Mouse (Mus musculus) midbrain, embryonic 12.5 days (tissue): ENCODE data around the gene Sox5. TPM values are rescaled to one million over a fixed set of nuclear protein-coding genes. Genes with fewer than 3 reads are reported as not detected.

Experiments
- ATAC-seq: fragments of 200-750 bp; cut with Nextera tagmentation; 2 replicates; pipeline ENCODE4 v1.8.0; 2017; ENCODE audit warnings: low read depth, moderate TSS enrichment, moderate library complexity; ENCODE audit not compliant: low FRiP score
- H3K27ac ChIP-seq: fragments of 300-500 bp; sonication (generic); replicated peaks from 2 replicates; pipeline ENCODE4 v1.5.1; 2016; ENCODE audit warnings: mild to moderate bottlenecking
- H3K27me3 ChIP-seq: fragments of 300-500 bp; sonication (generic); 2 replicates; pipeline ENCODE4 v1.6.1; 2016; ENCODE audit warnings: mild to moderate bottlenecking
- H3K36me3 ChIP-seq: fragments of 300-500 bp; sonication (generic); 2 replicates; pipeline ENCODE4 v1.6.1; 2016
- H3K4me1 ChIP-seq: fragments of 300-500 bp; sonication (generic); 2 replicates; pipeline ENCODE4 v1.6.1; 2016
- H3K4me2 ChIP-seq: fragments of 300-500 bp; sonication (generic); replicated peaks from 2 replicates; pipeline ENCODE4 v1.6.1; 2016; ENCODE audit warnings: mild to moderate bottlenecking, moderate library complexity
- H3K4me3 ChIP-seq: fragments of 300-500 bp; sonication (generic); 2 replicates; pipeline ENCODE4 v1.5.1; 2016; ENCODE audit warnings: mild to moderate bottlenecking
- H3K9ac ChIP-seq: fragments of 300-500 bp; sonication (generic); replicated peaks from 2 replicates; pipeline ENCODE4 v1.6.1; 2016; ENCODE audit warnings: mild to moderate bottlenecking, moderate library complexity
- H3K9me3 ChIP-seq: fragments of 300-500 bp; sonication (generic); 2 replicates; pipeline ENCODE4 v1.6.1; 2016; ENCODE audit warnings: mild to moderate bottlenecking
- WGBS: fragments of 180-500 bp; shearing (Covaris S2); methylation state at CpG from one replicate; pipeline ENCODE4 v1.1.7; 2016; 5-methylcytosine and 5-hydroxymethylcytosine counted together
- polyA plus RNA-seq: library from polyadenylated mRNA; unstranded; fragments of >200 nt; fragmentation: Nextera tagmentation; extraction: Ambion mirVana; gene quantifications from 2 replicates; pipeline ENCODE4 v1.2.1, GENCODE M21; 2016

Sox5 gene
- polyA plus RNA-seq, 1 experiment from 2014 or later, result 46.8 TPM

GRCm38 (mm10) chr6:144792871-144793270 lies 11.1 kb upstream of the Sox5 start:
- ATAC-seq, result no peak
- 88% methylated on average over 8 of the region's 8 CpGs for WGBS
- H3K4me1 ChIP-seq, result peaks cover 12% of the 10 kb centered on the region

GRCm38 (mm10) chr6:144783295-144783694 lies 1.5 kb upstream of the Sox5 start:
- Histone ChIP-seq H3K27ac (no peak overlapping the region), H3K36me3 (no peaks in the 10 kb centered on the region), H3K9me3 (no peaks in the 10 kb centered on the region), H3K9ac (no peak overlapping the region), H3K4me3 (no peak overlapping the region), H3K4me1 (peaks cover 16% of the 10 kb centered on the region), H3K4me2 (peak overlapping the region; percentile 87), H3K27me3 (peaks cover 24% of the 10 kb centered on the region)
- ATAC-seq, result no peak

More at GRCm38 (mm10) chr6:144792871-144793270, 11.1 kb upstream of the Sox5 start:
- Histone ChIP-seq H3K9ac (no peak overlapping the region), H3K4me2 (no peak overlapping the region), H3K9me3 (no peaks in the 10 kb centered on the region), H3K36me3 (no peaks in the 10 kb centered on the region), H3K27ac (no peak overlapping the region), H3K4me3 (no peak overlapping the region), H3K27me3 (0 out of 2 replicates have a peak, but pooled peaks cover 4% of the 10 kb centered on the region)

GRCm38 (mm10) chr6:144782866-144783265 lies 1.1 kb upstream of the Sox5 start:
- ATAC-seq, result no peak
- Histone ChIP-seq H3K4me3 (peak overlapping the region; percentile 73), H3K9ac (peak overlapping the region; percentile 81), H3K4me2 (peak overlapping the region; percentile 87), H3K27me3 (peaks cover 24% of the 10 kb centered on the region), H3K36me3 (no peaks in the 10 kb centered on the region), H3K27ac (no peak overlapping the region), H3K4me1 (peaks cover 16% of the 10 kb centered on the region), H3K9me3 (no peaks in the 10 kb centered on the region)
- 3% methylated on average over 12 of the region's 12 CpGs for WGBS

GRCm38 (mm10) chr6:144782031-144782857 lies 467 bp upstream of the Sox5 start:
- peak overlapping the region; percentile 73 for H3K4me3 ChIP-seq
- ATAC-seq, result peak; percentile 46
- H3K36me3 ChIP-seq, result no peaks in the 10 kb centered on the region
- no peaks in the 10 kb centered on the region for H3K9me3 ChIP-seq
- peak overlapping the region; percentile 81 for H3K9ac ChIP-seq
- H3K4me2 ChIP-seq, result peak overlapping the region; percentile 87
- H3K27me3 ChIP-seq, result peaks cover 24% of the 10 kb centered on the region
- H3K27ac ChIP-seq, result peak overlapping the region; percentile 77
- under 1% methylated on average over 40 of the region's 55 CpGs for WGBS
- peaks cover 16% of the 10 kb centered on the region for H3K4me1 ChIP-seq

- H3K4me3 ChIP-seq, result peak overlapping the region; percentile 73
- no peaks in the 10 kb centered on the region for H3K9me3 ChIP-seq
- peak overlapping the region; percentile 81; the same call in 1 of the 2 replicates for H3K9ac ChIP-seq
- H3K4me1 ChIP-seq, result peaks cover 16% of the 10 kb centered on the region
- peaks cover 27% of the 10 kb centered on the region for H3K27me3 ChIP-seq
- 31% methylated on average over 8 of the region's 9 CpGs for WGBS
- H3K4me2 ChIP-seq, result peak overlapping the region; percentile 87
- no peak overlapping the region for H3K27ac ChIP-seq
- no peaks in the 10 kb centered on the region for H3K36me3 ChIP-seq
- no peak for ATAC-seq
These were observed 1.0 kb downstream of the Sox5 start for GRCm38 (mm10) chr6:144780608-144781285.

GRCm38 (mm10) chr6:144779945-144780607 lies 1.7 kb downstream of the Sox5 start:
- no peak overlapping the region for H3K27ac ChIP-seq
- peaks cover 16% of the 10 kb centered on the region for H3K4me1 ChIP-seq
- no peak overlapping the region for H3K9ac ChIP-seq
- WGBS, result 59% methylated on average over 12 of the region's 12 CpGs
- H3K4me2 ChIP-seq, result peak overlapping the region; percentile 87
- H3K9me3 ChIP-seq, result no peaks in the 10 kb centered on the region
- H3K36me3 ChIP-seq, result no peaks in the 10 kb centered on the region
- H3K27me3 ChIP-seq, result peaks cover 25% of the 10 kb centered on the region
- no peak overlapping the region for H3K4me3 ChIP-seq
- ATAC-seq, result no peak

- Histone ChIP-seq H3K36me3 (no peaks in the 10 kb centered on the region), H3K27ac (no peak overlapping the region), H3K4me3 (no peak overlapping the region), H3K9me3 (no peaks in the 10 kb centered on the region), H3K4me2 (no peak overlapping the region), H3K9ac (no peak overlapping the region), H3K4me1 (peaks cover 16% of the 10 kb centered on the region), H3K27me3 (peaks cover 4% of the 10 kb centered on the region)
- WGBS, result 90% methylated on average over 7 of the region's 7 CpGs
- no peak for ATAC-seq
These were observed 4.3 kb downstream of the Sox5 start for GRCm38 (mm10) chr6:144777356-144778035.

- Histone ChIP-seq H3K9me3 (no peaks in the 10 kb centered on the region), H3K27ac (no peak overlapping the region), H3K4me1 (peaks cover 20% of the 10 kb centered on the region), H3K9ac (no peak overlapping the region), H3K27me3 (0 out of 2 replicates have a peak, but pooled peaks cover 2% of the 10 kb centered on the region), H3K4me2 (no peak overlapping the region), H3K4me3 (no peak overlapping the region), H3K36me3 (no peaks in the 10 kb centered on the region)
- ATAC-seq, result no peak
- WGBS, result 93% methylated on average over 6 of the region's 6 CpGs
These were observed 8.0 kb downstream of the Sox5 start for GRCm38 (mm10) chr6:144773736-144774135.

GRCm38 (mm10) chr6:144772985-144773384 lies 8.8 kb downstream of the Sox5 start:
- H3K4me2 ChIP-seq, result no peak overlapping the region
- ATAC-seq, result no peak
- no peak overlapping the region for H3K9ac ChIP-seq
- H3K9me3 ChIP-seq, result no peaks in the 10 kb centered on the region
- H3K4me3 ChIP-seq, result no peak overlapping the region
- no peak overlapping the region for H3K27ac ChIP-seq
- 90% methylated on average over 2 of the region's 2 CpGs for WGBS
- H3K27me3 ChIP-seq, result 0 out of 2 replicates have a peak, but pooled peaks cover 6% of the 10 kb centered on the region
- no peaks in the 10 kb centered on the region for H3K36me3 ChIP-seq
- H3K4me1 ChIP-seq, result peaks cover 20% of the 10 kb centered on the region

- H3K9me3 ChIP-seq, result no peaks in the 10 kb centered on the region
- WGBS, result 60% methylated on average over 15 of the region's 15 CpGs
- peak; percentile 44; the same call in 1 of the 2 replicates for ATAC-seq
- H3K9ac ChIP-seq, result no peak overlapping the region
- no peak overlapping the region for H3K4me3 ChIP-seq
- H3K4me1 ChIP-seq, result peaks cover 20% of the 10 kb centered on the region
- no peaks in the 10 kb centered on the region for H3K36me3 ChIP-seq
- peaks cover 6% of the 10 kb centered on the region; the same call in 1 of the 2 replicates for H3K27me3 ChIP-seq
- H3K4me2 ChIP-seq, result no peak overlapping the region
- H3K27ac ChIP-seq, result no peak overlapping the region
These were observed 9.4 kb downstream of the Sox5 start for GRCm38 (mm10) chr6:144772175-144772918.

- Histone ChIP-seq H3K4me1 (peaks cover 20% of the 10 kb centered on the region), H3K36me3 (no peaks in the 10 kb centered on the region), H3K9me3 (no peaks in the 10 kb centered on the region), H3K27ac (no peak overlapping the region), H3K4me2 (no peak overlapping the region), H3K4me3 (no peak overlapping the region), H3K27me3 (peaks cover 4% of the 10 kb centered on the region; the same call in 1 of the 2 replicates), H3K9ac (no peak overlapping the region)
- no peak for ATAC-seq
- 67% methylated on average over 2 of the region's 2 CpGs for WGBS
These were observed 12.7 kb downstream of the Sox5 start for GRCm38 (mm10) chr6:144769060-144769459.
